Mouse (Mus musculus) thymus, adult 2 months (tissue): Measurements from ENCODE around the gene Dock1. TPM values are rescaled to one million over a fixed set of nuclear protein-coding genes. Genes with fewer than 3 reads are reported as not detected.

ENCODE experiments used
- DNase-seq: peaks from one replicate; pipeline ENCODE4 v3.0.0; 2021
- H3K27ac ChIP-seq: fragments of 200-500 bp; 2 replicates; pipeline ENCODE4 v1.5.1; 2012; ENCODE audit warnings: low read length, control low read depth; ENCODE audit not compliant: control insufficient read depth, insufficient read depth
- H3K27me3 ChIP-seq: fragments of 200-500 bp; 2 replicates; pipeline ENCODE4 v1.6.1; 2012; ENCODE audit warnings: mild to moderate bottlenecking, low read length, moderate library complexity, mixed read lengths; ENCODE audit not compliant: control insufficient read depth, insufficient read depth
- H3K36me3 ChIP-seq: fragments of 200-500 bp; 2 replicates; pipeline ENCODE4 v1.6.1; 2012; ENCODE audit warnings: mild to moderate bottlenecking, low read length, moderate library complexity; ENCODE audit not compliant: control insufficient read depth, insufficient read depth
- H3K4me1 ChIP-seq: fragments of 200-500 bp; replicated peaks from 2 replicates; pipeline ENCODE4 v1.6.1; 2012; ENCODE audit warnings: low read length; ENCODE audit not compliant: control insufficient read depth, insufficient read depth
- H3K4me3 ChIP-seq: fragments of 200-500 bp; 2 replicates; pipeline ENCODE4 v1.5.1; 2012; ENCODE audit warnings: mild to moderate bottlenecking, low read length, control low read depth, moderate library complexity; ENCODE audit not compliant: control insufficient read depth, insufficient read depth
- CTCF ChIP-seq: fragments of 200-500 bp; IDR thresholded peaks from 2 replicates; pipeline ENCODE4 v1.5.1; 2012; ENCODE audit warnings: mild to moderate bottlenecking, control low read depth, low read length, moderate library complexity, borderline replicate concordance; ENCODE audit not compliant: control insufficient read depth, poor library complexity, insufficient read depth; ENCODE audit errors: extremely low read depth
- POLR2A ChIP-seq: fragments of 200-500 bp; IDR thresholded peaks from 2 replicates; pipeline ENCODE4 v1.6.1; 2012; ENCODE audit warnings: mild to moderate bottlenecking, low read length, control low read depth, moderate library complexity; ENCODE audit not compliant: control insufficient read depth, poor library complexity, insufficient read depth; ENCODE audit errors: extremely low read depth
- WGBS: fragments of 180-500 bp; shearing (Covaris S2); methylation state at CpG from one replicate; pipeline ENCODE4 v1.1.7; 2018; 5-methylcytosine and 5-hydroxymethylcytosine counted together
- polyA plus RNA-seq: library from polyadenylated mRNA; depleted of rRNA; stranded (reverse); fragments of >200 nt; gene quantifications from 2 replicates; pipeline ENCODE4 v1.2.3, GENCODE M21; 2012

Dock1 gene
- polyA plus RNA-seq, 1 experiment: 3.2 TPM

DNA sequence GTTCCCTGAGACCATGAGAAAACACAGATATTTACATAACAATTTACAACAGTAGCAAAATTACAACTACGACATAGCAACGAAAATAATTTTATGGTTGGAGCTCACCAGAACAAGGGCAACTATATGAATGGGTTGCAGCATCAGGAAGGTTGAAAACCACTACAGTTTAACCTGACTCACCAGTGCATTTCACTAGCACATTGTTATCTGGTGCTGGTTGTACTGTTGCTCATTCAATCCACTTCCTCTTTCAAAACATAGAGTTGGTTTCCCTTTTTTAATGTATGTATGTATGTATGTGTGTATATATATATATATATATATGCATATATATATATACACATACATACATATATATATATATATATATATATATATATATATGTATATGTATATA is 138.0 kb downstream of the Dock1 start:
- WGBS: 55% methylated on average over 2 of the region's 2 CpGs
- Histone ChIP-seq H3K4me3 (no peak overlapping the region), H3K4me1 (no peaks in the 10 kb centered on the region), H3K27ac (no peak overlapping the region), H3K36me3 (no peaks in the 10 kb centered on the region), H3K27me3 (no peaks in the 10 kb centered on the region)
- TF ChIP-seq POLR2A: no peak
- no peak for TF ChIP-seq CTCF
- DNase-seq: no peak

GRCm38 (mm10) chr7:134809241-134809975 is 139.0 kb downstream of the Dock1 start:
- TF ChIP-seq POLR2A (no peak), CTCF (no peak)
- H3K27me3 ChIP-seq: no peaks in the 10 kb centered on the region
- no peaks in the 10 kb centered on the region for H3K36me3 ChIP-seq
- H3K4me1 ChIP-seq: no peaks in the 10 kb centered on the region
- 56% methylated on average over 6 of the region's 6 CpGs for WGBS
- no peak overlapping the region for H3K27ac ChIP-seq
- no peak for DNase-seq
- H3K4me3 ChIP-seq: no peak overlapping the region

DNA sequence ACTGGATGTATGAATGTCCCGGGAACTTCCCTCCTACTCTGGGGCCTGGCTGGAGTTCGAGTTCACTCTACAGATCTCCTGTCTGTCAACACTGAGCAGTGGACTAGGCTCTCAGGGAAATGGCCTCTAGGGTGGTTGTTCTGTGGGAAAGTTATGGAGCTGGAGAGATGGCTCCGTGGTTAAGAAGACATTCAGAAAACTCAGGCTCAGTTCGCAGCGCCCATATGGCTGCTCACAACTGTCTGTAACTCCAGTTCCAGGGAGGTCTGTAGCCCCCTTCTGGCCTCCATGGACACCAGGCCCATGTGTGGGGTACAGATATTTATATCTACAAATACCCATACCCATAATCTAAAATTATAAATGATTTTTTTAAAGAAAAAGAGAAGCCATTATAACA is 148.0 kb downstream of the Dock1 start:
- no peak overlapping the region for H3K27ac ChIP-seq
- TF ChIP-seq CTCF (no peak), POLR2A (no peak)
- no peaks in the 10 kb centered on the region for H3K36me3 ChIP-seq
- DNase-seq: no peak
- no peaks in the 10 kb centered on the region for H3K4me1 ChIP-seq
- no peak overlapping the region for H3K4me3 ChIP-seq
- no peaks in the 10 kb centered on the region for H3K27me3 ChIP-seq
- 98% methylated on average over 5 of the region's 5 CpGs for WGBS

- Histone ChIP-seq H3K27me3 (no peaks in the 10 kb centered on the region), H3K27ac (no peak overlapping the region), H3K4me1 (no peaks in the 10 kb centered on the region), H3K36me3 (no peaks in the 10 kb centered on the region), H3K4me3 (no peak overlapping the region)
- WGBS: 83% methylated on average over 1 of the region's 1 CpGs
- DNase-seq: no peak
- TF ChIP-seq CTCF: no peak
- no peak for TF ChIP-seq POLR2A
These were observed 150.8 kb downstream of the Dock1 start for GRCm38 (mm10) chr7:134821264-134821663.

- DNase-seq: no peak
- 87% methylated on average over 3 of the region's 3 CpGs for WGBS
- Histone ChIP-seq H3K27me3 (no peaks in the 10 kb centered on the region), H3K4me1 (no peaks in the 10 kb centered on the region), H3K4me3 (no peak overlapping the region), H3K36me3 (no peaks in the 10 kb centered on the region), H3K27ac (no peak overlapping the region)
- TF ChIP-seq CTCF: no peak
- TF ChIP-seq POLR2A: no peak
These were observed 151.6 kb downstream of the Dock1 start for GRCm38 (mm10) chr7:134822006-134822405.

GRCm38 (mm10) chr7:134823891-134824290 is 153.4 kb downstream of the Dock1 start:
- Histone ChIP-seq H3K36me3 (no peaks in the 10 kb centered on the region), H3K4me1 (no peaks in the 10 kb centered on the region), H3K27me3 (no peaks in the 10 kb centered on the region), H3K27ac (no peak overlapping the region), H3K4me3 (no peak overlapping the region)
- TF ChIP-seq POLR2A (no peak), CTCF (no peak)
- 91% methylated on average over 4 of the region's 4 CpGs for WGBS
- no peak for DNase-seq
